Mouse (Mus musculus): Measurements from ENCODE around the gene Zfp219.

GRCm38 (mm10) chr14:52061798-52062197, 41.3 kb upstream of the Zfp219 start:
- TF ChIP-seq CTCF (IDR thresholded peaks at IDR 0.05; ENCODE audit: low read depth, low read length) (no peak), EP300 (IDR thresholded peaks at IDR 0.05; ENCODE audit: insufficient read depth, low read depth, low read length) (no peak), POLR2A (IDR thresholded peaks at IDR 0.05; ENCODE audit: insufficient read depth, low read length) (no peak)

Data from ES-Bruce4 (cell line).